Mouse (Mus musculus): Measurements from ENCODE around the gene Eif2b2. TPM values are rescaled to one million over a fixed set of nuclear protein-coding genes. Genes with fewer than 3 reads are reported as not detected.

Eif2b2 gene
- polyA plus RNA-seq, 1 experiment from 2014 or later: 108 TPM

GRCm38 (mm10) chr12:85193923-85194622, 25.2 kb upstream of the Eif2b2 start:
- no peak overlapping the region for H3K9ac ChIP-seq (replicated peaks; ENCODE audit: low read length)
- H3K4me1 ChIP-seq (ENCODE audit: insufficient read depth, low read length): peaks cover 44% of the 10 kb centered on the region
- no peak overlapping the region for H3K4me3 ChIP-seq (ENCODE audit: low read length)
- H3K27ac ChIP-seq (ENCODE audit: low read length): no peak overlapping the region; the same call in 1 of the 2 replicates
- H3K36me3 ChIP-seq (ENCODE audit: insufficient read depth, low read length): no peaks in the 10 kb centered on the region
- ATAC-seq (ENCODE audit: low FRiP score, low TSS enrichment): no peak
- no peak overlapping the region for H3K4me2 ChIP-seq (replicated peaks; ENCODE audit: low read depth, low read length)
- H3K27me3 ChIP-seq (ENCODE audit: insufficient read depth, low read length): no peaks in the 10 kb centered on the region
- no peaks in the 10 kb centered on the region for H3K9me3 ChIP-seq (ENCODE audit: low read length)
- WGBS: 92% methylated on average over 11 of the region's 11 CpGs

- no peak overlapping the region; the same call in 1 of the 2 replicates for H3K27ac ChIP-seq (ENCODE audit: low read length)
- no peak overlapping the region for H3K4me2 ChIP-seq (replicated peaks; ENCODE audit: low read depth, low read length)
- WGBS: 40% methylated on average over 4 of the region's 4 CpGs
- no peaks in the 10 kb centered on the region for H3K9me3 ChIP-seq (ENCODE audit: low read length)
- H3K36me3 ChIP-seq (ENCODE audit: insufficient read depth, low read length): no peaks in the 10 kb centered on the region
- ATAC-seq (ENCODE audit: low FRiP score, low TSS enrichment): peak; percentile 20; the same call in 1 of the 2 replicates
- H3K9ac ChIP-seq (replicated peaks; ENCODE audit: low read length): no peak overlapping the region; the same call in 1 of the 2 replicates
- no peak overlapping the region for H3K4me3 ChIP-seq (ENCODE audit: low read length)
- H3K4me1 ChIP-seq (ENCODE audit: insufficient read depth, low read length): peaks cover 44% of the 10 kb centered on the region
- H3K27me3 ChIP-seq (ENCODE audit: insufficient read depth, low read length): no peaks in the 10 kb centered on the region
Observed at GRCm38 (mm10) chr12:85194623-85195018, 24.7 kb upstream of the Eif2b2 start.

- Histone ChIP-seq H3K4me1 (ENCODE audit: insufficient read depth, low read length) (peaks cover 44% of the 10 kb centered on the region), H3K36me3 (ENCODE audit: insufficient read depth, low read length) (no peaks in the 10 kb centered on the region), H3K9me3 (ENCODE audit: low read length) (no peaks in the 10 kb centered on the region), H3K9ac (replicated peaks; ENCODE audit: low read length) (no peak overlapping the region; the same call in 1 of the 2 replicates), H3K27me3 (ENCODE audit: insufficient read depth, low read length) (no peaks in the 10 kb centered on the region), H3K4me2 (replicated peaks; ENCODE audit: low read depth, low read length) (no peak overlapping the region), H3K27ac (ENCODE audit: low read length) (0 out of 2 replicates have a peak overlapping the region, but pooled peaks have one; percentile 12), H3K4me3 (ENCODE audit: low read length) (no peak overlapping the region)
- ATAC-seq (ENCODE audit: low FRiP score, low TSS enrichment): no peak
- 70% methylated on average over 5 of the region's 5 CpGs for WGBS
Observed at GRCm38 (mm10) chr12:85195086-85195485, 24.2 kb upstream of the Eif2b2 start.

- H3K36me3 ChIP-seq (ENCODE audit: insufficient read depth, low read length): no peaks in the 10 kb centered on the region
- 70% methylated on average over 10 of the region's 10 CpGs for WGBS
- H3K9ac ChIP-seq (replicated peaks; ENCODE audit: low read length): no peak overlapping the region
- H3K27ac ChIP-seq (ENCODE audit: low read length): no peak overlapping the region
- no peak for ATAC-seq (ENCODE audit: low FRiP score, low TSS enrichment)
- no peaks in the 10 kb centered on the region for H3K27me3 ChIP-seq (ENCODE audit: insufficient read depth, low read length)
- H3K4me3 ChIP-seq (ENCODE audit: low read length): no peak overlapping the region
- H3K9me3 ChIP-seq (ENCODE audit: low read length): no peaks in the 10 kb centered on the region
- peaks cover 52% of the 10 kb centered on the region for H3K4me1 ChIP-seq (ENCODE audit: insufficient read depth, low read length)
- H3K4me2 ChIP-seq (replicated peaks; ENCODE audit: low read depth, low read length): no peak overlapping the region
Observed at GRCm38 (mm10) chr12:85196191-85196590, 23.1 kb upstream of the Eif2b2 start.

GRCm38 (mm10) chr12:85197371-85197770, 21.9 kb upstream of the Eif2b2 start:
- no peak for ATAC-seq (ENCODE audit: low FRiP score, low TSS enrichment)
- Histone ChIP-seq H3K36me3 (ENCODE audit: insufficient read depth, low read length) (no peaks in the 10 kb centered on the region), H3K27me3 (ENCODE audit: insufficient read depth, low read length) (no peaks in the 10 kb centered on the region), H3K4me2 (replicated peaks; ENCODE audit: low read depth, low read length) (no peak overlapping the region), H3K27ac (ENCODE audit: low read length) (no peak overlapping the region), H3K9ac (replicated peaks; ENCODE audit: low read length) (no peak overlapping the region), H3K9me3 (ENCODE audit: low read length) (no peaks in the 10 kb centered on the region), H3K4me1 (ENCODE audit: insufficient read depth, low read length) (peaks cover 57% of the 10 kb centered on the region), H3K4me3 (ENCODE audit: low read length) (no peak overlapping the region)
- WGBS: 58% methylated on average over 7 of the region's 7 CpGs

- ATAC-seq (ENCODE audit: low FRiP score, low TSS enrichment): peak; percentile 32; the same call in 1 of the 2 replicates
- H3K4me3 ChIP-seq (ENCODE audit: low read length): no peak overlapping the region
- no peaks in the 10 kb centered on the region for H3K27me3 ChIP-seq (ENCODE audit: insufficient read depth, low read length)
- 27% methylated on average over 8 of the region's 8 CpGs for WGBS
- no peak overlapping the region for H3K9ac ChIP-seq (replicated peaks; ENCODE audit: low read length)
- H3K36me3 ChIP-seq (ENCODE audit: insufficient read depth, low read length): no peaks in the 10 kb centered on the region
- H3K4me1 ChIP-seq (ENCODE audit: insufficient read depth, low read length): peaks cover 52% of the 10 kb centered on the region
- H3K27ac ChIP-seq (ENCODE audit: low read length): no peak overlapping the region
- no peak overlapping the region for H3K4me2 ChIP-seq (replicated peaks; ENCODE audit: low read depth, low read length)
- H3K9me3 ChIP-seq (ENCODE audit: low read length): no peaks in the 10 kb centered on the region
Observed at GRCm38 (mm10) chr12:85197936-85198335, 21.3 kb upstream of the Eif2b2 start.

GRCm38 (mm10) chr12:85199954-85200353, 19.3 kb upstream of the Eif2b2 start:
- Histone ChIP-seq H3K4me1 (ENCODE audit: insufficient read depth, low read length) (peaks cover 44% of the 10 kb centered on the region), H3K9me3 (ENCODE audit: low read length) (no peaks in the 10 kb centered on the region), H3K36me3 (ENCODE audit: insufficient read depth, low read length) (no peaks in the 10 kb centered on the region), H3K9ac (replicated peaks; ENCODE audit: low read length) (no peak overlapping the region), H3K27me3 (ENCODE audit: insufficient read depth, low read length) (no peaks in the 10 kb centered on the region), H3K4me3 (ENCODE audit: low read length) (no peak overlapping the region), H3K27ac (ENCODE audit: low read length) (no peak overlapping the region), H3K4me2 (replicated peaks; ENCODE audit: low read depth, low read length) (no peak overlapping the region)
- 83% methylated on average over 1 of the region's 1 CpGs for WGBS
- ATAC-seq (ENCODE audit: low FRiP score, low TSS enrichment): no peak

GRCm38 (mm10) chr12:85200929-85201829, 18.1 kb upstream of the Eif2b2 start:
- Histone ChIP-seq H3K36me3 (ENCODE audit: insufficient read depth, low read length) (no peaks in the 10 kb centered on the region), H3K4me3 (ENCODE audit: low read length) (no peak overlapping the region), H3K4me2 (replicated peaks; ENCODE audit: low read depth, low read length) (no peak overlapping the region), H3K4me1 (ENCODE audit: insufficient read depth, low read length) (peaks cover 36% of the 10 kb centered on the region), H3K27me3 (ENCODE audit: insufficient read depth, low read length) (no peaks in the 10 kb centered on the region), H3K27ac (ENCODE audit: low read length) (peak overlapping the region; percentile 41), H3K9me3 (ENCODE audit: low read length) (no peaks in the 10 kb centered on the region), H3K9ac (replicated peaks; ENCODE audit: low read length) (no peak overlapping the region)
- no peak; the same call in 1 of the 2 replicates for ATAC-seq (ENCODE audit: low FRiP score, low TSS enrichment)
- WGBS: 17% methylated on average over 24 of the region's 24 CpGs

- Histone ChIP-seq H3K4me3 (ENCODE audit: low read length) (no peak overlapping the region), H3K36me3 (ENCODE audit: insufficient read depth, low read length) (no peaks in the 10 kb centered on the region), H3K9me3 (ENCODE audit: low read length) (no peaks in the 10 kb centered on the region), H3K4me2 (replicated peaks; ENCODE audit: low read depth, low read length) (no peak overlapping the region), H3K4me1 (ENCODE audit: insufficient read depth, low read length) (peaks cover 30% of the 10 kb centered on the region), H3K9ac (replicated peaks; ENCODE audit: low read length) (no peak overlapping the region), H3K27me3 (ENCODE audit: insufficient read depth, low read length) (no peaks in the 10 kb centered on the region), H3K27ac (ENCODE audit: low read length) (peak overlapping the region; percentile 41)
- 60% methylated on average over 2 of the region's 2 CpGs for WGBS
- ATAC-seq (ENCODE audit: low FRiP score, low TSS enrichment): no peak
Observed at GRCm38 (mm10) chr12:85201830-85202147, 17.5 kb upstream of the Eif2b2 start.

- Histone ChIP-seq H3K4me3 (ENCODE audit: low read length) (no peak overlapping the region), H3K36me3 (ENCODE audit: insufficient read depth, low read length) (no peaks in the 10 kb centered on the region), H3K9me3 (ENCODE audit: low read length) (no peaks in the 10 kb centered on the region), H3K9ac (replicated peaks; ENCODE audit: low read length) (no peak overlapping the region), H3K27me3 (ENCODE audit: insufficient read depth, low read length) (no peaks in the 10 kb centered on the region), H3K4me1 (ENCODE audit: insufficient read depth, low read length) (peaks cover 28% of the 10 kb centered on the region), H3K4me2 (replicated peaks; ENCODE audit: low read depth, low read length) (no peak overlapping the region), H3K27ac (ENCODE audit: low read length) (no peak overlapping the region)
- ATAC-seq (ENCODE audit: low FRiP score, low TSS enrichment): no peak
- WGBS: 64% methylated on average over 7 of the region's 7 CpGs
Observed at GRCm38 (mm10) chr12:85202191-85202590, 17.1 kb upstream of the Eif2b2 start.

Data from kidney, embryonic 16.5 days (tissue).